Mouse (Mus musculus): Measurements from ENCODE around the gene Fank1.

GRCm38 (mm10) chr7:133863684-133864083 lies 87.0 kb downstream of the Fank1 start:
- TF ChIP-seq POLR2A (IDR thresholded peaks at IDR 0.05; ENCODE audit: insufficient read length, low read depth): no peak
- no peak for TF ChIP-seq POLR2AphosphoS2 (IDR thresholded peaks at IDR 0.05; ENCODE audit: insufficient read length, low read depth)
- TF ChIP-seq MYOD1 (IDR thresholded peaks at IDR 0.05; ENCODE audit: control insufficient read depth in 1 of 3, insufficient read length in 2 of 3, low read depth in 2 of 3): no peak

Measured in myocyte (in vitro differentiated cells).